38 mouse cellular contexts compared by ENCODE assay signal in the genomic region with DNA sequence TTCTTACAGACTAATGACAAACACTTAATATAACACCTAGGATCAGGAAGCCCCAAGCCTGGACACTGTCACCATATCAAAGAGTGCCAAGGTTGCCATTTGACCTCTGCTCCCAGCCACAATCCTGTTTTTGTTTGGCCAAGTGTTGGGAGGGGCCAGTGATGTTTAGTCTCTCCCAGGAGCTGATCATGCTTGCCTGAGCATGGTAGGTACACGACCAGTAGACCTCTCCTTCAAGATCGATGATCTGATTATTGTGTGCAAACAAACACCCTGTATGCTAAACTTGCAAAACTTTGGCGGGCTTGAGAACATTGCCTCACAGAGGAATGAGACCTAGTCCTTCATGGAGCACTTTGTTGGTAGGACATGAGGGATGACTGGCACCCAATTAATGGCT. TPM values are rescaled to one million over a fixed set of nuclear protein-coding genes. Genes with fewer than 3 reads are reported as not detected.
"Had no signal": no experiment of that assay in that cellular context is flagged by ENCODE, and none has a peak within 500 bp of the region (broad histone marks: within the 10 kb centered on the region; RNA-seq: fewer than 3 reads in every experiment).

No protein-coding gene starts in this region.

- ATAC-seq: forebrain, postnatal 0 days; hindbrain, embryonic 16.5 days; inflammation-experienced regulatory T-cells, adult 6 months; intestine, embryonic 15.5 days; intestine, postnatal 0 days had no signal

- DNase-seq: forebrain, postnatal 0 days; gastrocnemius, postnatal 14 days; heart, adult 18-20 months; heart, postnatal 14 days; heart, postnatal 4 days; kidney, adult 18-20 months; kidney, adult 9 months; kidney, postnatal 14 days; kidney, postnatal 36 days; layer of hippocampus, adult 9-11 months; layer of hippocampus, postnatal 36 days; left cerebral cortex, postnatal 4 days had no signal

- H3K4me1 ChIP-seq: heart, embryonic 13.5 days; heart, embryonic 15.5 days; hindbrain, embryonic 10.5 days; hindbrain, embryonic 12.5 days; intestine, embryonic 15.5 days; kidney, embryonic 15.5 days; limb, embryonic 13.5 days; limb, embryonic 15.5 days had no signal

- H3K4me2 ChIP-seq: heart, embryonic 11.5 days; heart, embryonic 13.5 days; heart, embryonic 15.5 days; hindbrain, embryonic 12.5 days; hindbrain, embryonic 14.5 days; intestine, embryonic 15.5 days; kidney, embryonic 15.5 days; limb, embryonic 13.5 days; limb, embryonic 15.5 days had no signal

- H3K27me3 ChIP-seq: heart, embryonic 13.5 days; heart, embryonic 15.5 days; hindbrain, embryonic 12.5 days; intestine, embryonic 15.5 days; kidney, embryonic 15.5 days; limb, embryonic 13.5 days; limb, embryonic 15.5 days had no signal

- H3K4me3 ChIP-seq: heart, embryonic 13.5 days; heart, embryonic 15.5 days; hindbrain, embryonic 10.5 days; hindbrain, embryonic 12.5 days; intestine, embryonic 15.5 days; kidney, embryonic 15.5 days; limb, embryonic 13.5 days; limb, embryonic 15.5 days had no signal

- H3K9me3 ChIP-seq: heart, embryonic 15.5 days; hindbrain, embryonic 12.5 days; intestine, embryonic 15.5 days; kidney, embryonic 15.5 days; limb, embryonic 13.5 days had no signal

- H3K27ac ChIP-seq: heart, embryonic 13.5 days; heart, embryonic 15.5 days; hindbrain, embryonic 10.5 days; hindbrain, embryonic 12.5 days; hindbrain, embryonic 14.5 days; intestine, embryonic 15.5 days; kidney, embryonic 15.5 days; kidney, postnatal 0 days; limb, embryonic 13.5 days; limb, embryonic 15.5 days; liver, embryonic 14.5 days had no signal

- H3K9ac ChIP-seq: forebrain, postnatal 0 days; heart, embryonic 13.5 days; heart, embryonic 15.5 days; hindbrain, embryonic 12.5 days; hindbrain, embryonic 14.5 days; intestine, embryonic 15.5 days; kidney, embryonic 15.5 days; limb, embryonic 13.5 days; limb, embryonic 15.5 days; liver, embryonic 14.5 days had no signal

- H3K36me3 ChIP-seq: heart, embryonic 13.5 days; heart, embryonic 15.5 days; hindbrain, embryonic 10.5 days; hindbrain, embryonic 12.5 days; intestine, embryonic 15.5 days; kidney, embryonic 15.5 days; limb, embryonic 13.5 days; limb, embryonic 15.5 days had no signal

RNA-seq across cellular contexts. Expression of gene Cyp2d9, which starts 9.8 kb away (rescaled TPM):
- total RNA-seq: forebrain, postnatal 0 days; gastrocnemius, adult 8-10 months; gastrocnemius, postnatal 14 days; granulocyte monocyte progenitor cell, adult 5-6 weeks; heart, adult 18-20 months; heart, postnatal 14 days; layer of hippocampus, adult 18-20 months; layer of hippocampus, postnatal 14 days; layer of hippocampus, postnatal 36 days; left cerebral cortex, adult 18-20 months; left cerebral cortex, adult 8-10 months; left cerebral cortex, postnatal 10 days; left cerebral cortex, postnatal 25 days; left cerebral cortex, postnatal 4 days had no signal
- polyA plus RNA-seq: forebrain, postnatal 0 days; heart, embryonic 11.5 days; heart, embryonic 13.5 days; heart, embryonic 15.5 days; heart, postnatal 0 days; hindbrain, embryonic 10.5 days; hindbrain, embryonic 12.5 days; hindbrain, embryonic 14.5 days; hindbrain, embryonic 16.5 days; inflammation-experienced regulatory T-cells, adult 6 months; intestine, postnatal 0 days; kidney, postnatal 0 days; limb, embryonic 11.5 days; limb, embryonic 13.5 days had no signal

RNA-seq across cellular contexts. Expression of gene Cyp2d10, which starts 16.5 kb away (rescaled TPM):
- total RNA-seq: forebrain, postnatal 0 days; gastrocnemius, postnatal 14 days; granulocyte monocyte progenitor cell, adult 5-6 weeks; heart, adult 18-20 months; heart, postnatal 4 days; layer of hippocampus, postnatal 14 days; layer of hippocampus, postnatal 36 days; left cerebral cortex, postnatal 10 days; left cerebral cortex, postnatal 25 days; left cerebral cortex, postnatal 4 days had no signal
- polyA plus RNA-seq: forebrain, postnatal 0 days; heart, embryonic 15.5 days; heart, postnatal 0 days; hindbrain, embryonic 10.5 days; hindbrain, embryonic 12.5 days; hindbrain, embryonic 14.5 days; hindbrain, embryonic 16.5 days; inflammation-experienced regulatory T-cells, adult 6 months; limb, embryonic 11.5 days; limb, embryonic 13.5 days; limb, embryonic 15.5 days had no signal

RNA-seq across cellular contexts. Expression of gene Cyp2d11, which starts 29.6 kb away (rescaled TPM):
- total RNA-seq: forebrain, postnatal 0 days; granulocyte monocyte progenitor cell, adult 5-6 weeks; heart, adult 18-20 months; heart, postnatal 14 days; layer of hippocampus, postnatal 14 days; layer of hippocampus, postnatal 36 days; left cerebral cortex, postnatal 10 days; left cerebral cortex, postnatal 4 days had no signal
- polyA plus RNA-seq: forebrain, postnatal 0 days; heart, embryonic 11.5 days; heart, embryonic 13.5 days; heart, embryonic 15.5 days; heart, postnatal 0 days; hindbrain, embryonic 10.5 days; hindbrain, embryonic 12.5 days; hindbrain, embryonic 14.5 days; hindbrain, embryonic 16.5 days; inflammation-experienced regulatory T-cells, adult 6 months; intestine, embryonic 15.5 days; intestine, postnatal 0 days; kidney, embryonic 15.5 days; kidney, postnatal 0 days; large intestine, adult 2 months; limb, embryonic 11.5 days; limb, embryonic 13.5 days; limb, embryonic 15.5 days had no signal
